Mouse (Mus musculus): ENCODE data around the gene Odf3l2. TPM values are rescaled to one million over a fixed set of nuclear protein-coding genes. Genes with fewer than 3 reads are reported as not detected.

The Odf3l2 gene
- not detected in 2 replicates for total RNA-seq (2015; ENCODE audit: low replicate concordance)
- not detected in 2 replicates for total RNA-seq (2017; ENCODE audit: low replicate concordance)

DNA sequence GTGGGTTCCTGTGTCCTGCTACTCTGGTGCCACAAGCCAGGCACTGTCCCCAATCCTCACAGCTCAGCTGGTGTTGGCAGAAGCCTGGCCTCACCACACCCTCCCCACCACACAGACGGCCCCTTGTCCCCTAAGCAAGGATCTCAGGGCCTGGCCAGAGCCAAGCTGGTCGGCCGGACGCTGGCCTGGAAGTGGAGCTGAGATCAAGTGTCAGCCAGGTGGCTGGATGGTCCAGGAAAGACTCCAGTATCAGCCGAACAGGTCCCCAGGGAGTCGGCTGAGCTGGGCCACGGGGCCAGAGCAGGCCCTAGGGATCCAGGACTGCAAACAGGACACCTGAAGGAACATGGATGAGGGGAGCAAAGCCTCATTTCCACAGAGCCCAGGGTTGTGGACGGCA lies at the start of gene Odf3l2:
Gene Odf3l2, minus strand, starts transcription at position 28 of the 400 bp plus-strand sequence.
- ATAC-seq (replicated peaks; ENCODE audit: low FRiP score, poor library complexity, severe bottlenecking), result no peak

DNA sequence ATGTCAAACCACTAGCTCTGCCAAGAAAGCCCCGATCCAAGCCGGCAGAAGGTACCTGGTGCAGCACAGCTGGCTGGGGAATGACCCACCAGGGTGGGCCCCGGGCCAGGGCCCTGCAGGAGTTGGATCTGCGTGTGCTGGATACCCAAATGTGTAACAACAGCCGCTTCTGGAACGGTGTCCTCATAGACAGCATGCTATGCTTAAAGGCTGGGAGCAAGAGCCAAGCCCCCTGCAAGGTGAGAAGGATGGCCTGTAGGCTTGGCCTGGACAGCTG lies 48.8 kb upstream of the Odf3l2 start:
- no peak for ATAC-seq (replicated peaks; ENCODE audit: low FRiP score, poor library complexity, severe bottlenecking)

DNA sequence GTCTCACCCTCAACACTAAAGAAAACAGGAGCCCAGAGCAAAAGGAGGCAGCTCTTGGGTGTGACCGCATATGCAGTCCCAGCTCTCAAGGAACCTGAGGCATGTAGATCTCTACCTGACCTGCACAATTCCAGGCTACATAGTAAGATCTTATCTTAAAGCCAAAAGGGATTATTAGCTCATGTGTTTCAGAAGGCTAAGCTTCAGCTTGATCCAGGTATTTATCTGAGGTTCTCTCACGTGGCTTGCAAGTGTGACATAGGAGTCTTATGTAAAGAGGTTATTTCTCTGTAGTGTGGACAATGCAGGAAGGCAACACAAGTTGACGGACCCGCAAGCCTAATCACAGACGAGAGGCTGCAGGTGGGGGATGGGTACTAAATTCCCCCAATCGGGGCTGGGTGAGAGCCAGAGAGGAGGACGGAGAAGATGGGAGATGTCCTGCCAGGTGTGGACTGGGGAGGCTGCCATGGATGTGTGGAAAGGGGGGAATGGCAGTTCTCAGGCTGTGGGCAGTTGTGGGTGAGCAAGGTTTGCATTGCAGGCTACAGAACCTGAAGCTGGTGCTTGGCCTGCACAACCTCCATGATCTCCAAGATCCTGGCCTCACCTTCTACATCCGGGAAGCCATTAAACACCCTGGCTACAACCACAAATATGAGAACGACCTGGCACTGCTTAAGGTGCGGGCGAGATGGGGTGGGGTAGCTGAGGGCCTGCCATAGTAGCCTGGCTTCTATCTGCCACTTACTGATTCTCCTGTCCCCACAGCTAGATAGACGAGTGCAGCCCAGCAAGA lies 48.2 kb upstream of the Odf3l2 start:
- ATAC-seq (replicated peaks; ENCODE audit: low FRiP score, poor library complexity, severe bottlenecking), result no peak

DNA sequence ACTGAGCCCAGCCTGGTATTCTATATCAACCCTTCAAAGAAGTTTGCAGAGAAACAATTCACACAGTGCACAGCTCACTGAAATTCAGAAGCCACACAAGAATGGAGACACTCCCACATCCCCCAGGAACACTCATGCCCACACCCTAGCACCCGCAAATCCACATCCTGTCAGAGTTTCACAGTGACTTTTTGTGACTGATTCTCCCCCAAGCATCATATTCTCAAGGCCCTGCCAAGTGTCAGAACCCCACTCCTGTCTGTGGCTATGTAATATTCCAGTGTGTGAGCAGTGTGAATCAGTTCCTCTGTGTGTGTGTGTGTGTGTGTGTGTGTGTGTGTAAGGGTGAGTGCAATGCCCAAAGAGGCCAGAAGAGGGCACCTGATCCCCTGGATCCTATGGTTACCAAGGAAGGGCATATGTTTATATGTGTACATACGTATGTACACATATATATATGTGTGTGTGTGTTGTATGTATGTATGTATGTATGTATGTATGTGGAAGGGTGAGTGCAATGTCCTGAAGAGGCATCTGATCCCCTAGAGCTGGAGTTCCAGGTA lies 46.5 kb upstream of the Odf3l2 start:
- no peak for ATAC-seq (replicated peaks; ENCODE audit: low FRiP score, poor library complexity, severe bottlenecking)

DNA sequence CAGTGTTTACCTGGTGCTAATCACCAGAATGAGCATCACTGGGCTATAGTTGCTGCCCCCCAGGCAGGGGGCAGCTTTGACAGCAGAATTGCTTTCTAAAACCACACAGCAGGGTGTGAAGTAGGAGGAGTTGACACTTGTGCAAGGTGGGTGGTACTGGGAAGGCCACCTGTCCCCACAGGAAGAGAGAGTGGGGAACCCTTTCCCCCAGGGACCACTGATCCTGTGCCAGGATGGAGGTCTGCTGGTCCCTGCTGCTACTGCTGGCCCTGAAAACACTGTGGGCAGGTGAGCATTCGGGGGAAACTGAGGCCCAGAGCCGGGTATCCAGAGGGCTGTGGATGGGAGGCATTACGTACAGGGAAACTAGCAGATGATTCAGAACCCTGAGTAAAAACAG lies 43.6 kb upstream of the Odf3l2 start:
- ATAC-seq (replicated peaks; ENCODE audit: low FRiP score, poor library complexity, severe bottlenecking), result no peak

DNA sequence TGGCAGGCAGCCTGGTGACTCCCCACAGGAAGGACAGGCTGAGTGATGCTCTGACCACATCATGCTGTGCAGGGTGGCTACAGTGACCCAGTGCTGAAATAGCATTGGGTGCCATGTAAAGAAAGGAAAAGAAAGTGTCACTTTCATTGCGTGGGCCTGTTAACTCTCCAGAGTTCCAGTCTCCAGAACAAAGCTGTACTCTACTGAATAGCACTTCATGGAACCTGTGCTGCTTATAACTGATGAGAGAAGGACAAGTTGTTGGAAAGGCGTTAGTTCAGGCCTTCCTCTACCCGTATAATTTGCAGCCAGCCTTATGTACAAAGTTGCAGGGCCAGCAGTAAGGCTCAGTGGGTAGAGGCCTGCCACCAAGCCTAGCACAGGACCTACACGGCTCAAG lies 43.2 kb upstream of the Odf3l2 start, which contains the start of gene Gzmm:
Gene Gzmm, plus strand, starts transcription at position 301 of the 400 bp plus-strand sequence.
- ATAC-seq (replicated peaks; ENCODE audit: low FRiP score, poor library complexity, severe bottlenecking), result no peak

DNA sequence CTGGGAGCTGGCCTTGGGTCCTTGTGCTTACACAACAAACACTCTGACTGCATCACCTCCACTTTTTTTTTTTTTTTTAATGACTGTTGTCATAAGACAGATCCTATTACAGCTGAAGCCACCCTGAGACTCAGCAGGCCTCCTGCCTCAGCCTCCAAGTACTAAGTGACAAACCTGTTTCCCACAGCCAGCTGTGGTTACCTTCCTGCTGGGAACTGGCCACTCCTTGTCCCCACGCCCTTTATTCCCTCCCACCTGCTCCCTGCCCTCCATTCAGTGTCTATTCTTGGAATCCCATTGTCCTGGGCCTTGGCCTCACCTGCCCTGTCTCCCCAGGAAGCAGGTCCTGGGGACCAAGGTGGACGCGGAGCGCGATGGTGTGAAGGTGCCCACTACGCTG lies 42.0 kb upstream of the Odf3l2 start:
- ATAC-seq (replicated peaks; ENCODE audit: low FRiP score, poor library complexity, severe bottlenecking), result no peak

DNA sequence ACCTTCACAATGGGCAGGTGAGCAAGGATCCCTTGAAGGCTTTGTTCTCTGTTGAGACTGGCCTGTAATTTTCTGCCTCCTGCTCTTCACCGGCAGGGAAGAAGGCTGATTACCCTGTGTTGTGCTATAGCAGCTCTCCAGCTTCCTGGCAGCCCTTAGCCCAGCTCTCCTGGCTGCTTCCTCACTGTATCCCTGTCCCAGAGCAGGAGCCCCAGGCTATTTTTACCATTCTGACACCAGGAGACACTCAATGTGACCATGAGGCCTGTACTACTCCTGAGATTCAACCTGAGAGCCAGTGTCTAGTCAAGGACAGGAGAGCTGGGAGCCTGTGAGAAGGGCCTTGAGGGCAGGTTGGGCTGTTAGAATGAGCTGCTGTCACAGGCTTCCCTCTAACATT lies 41.2 kb upstream of the Odf3l2 start:
- no peak for ATAC-seq (replicated peaks; ENCODE audit: low FRiP score, poor library complexity, severe bottlenecking)

DNA sequence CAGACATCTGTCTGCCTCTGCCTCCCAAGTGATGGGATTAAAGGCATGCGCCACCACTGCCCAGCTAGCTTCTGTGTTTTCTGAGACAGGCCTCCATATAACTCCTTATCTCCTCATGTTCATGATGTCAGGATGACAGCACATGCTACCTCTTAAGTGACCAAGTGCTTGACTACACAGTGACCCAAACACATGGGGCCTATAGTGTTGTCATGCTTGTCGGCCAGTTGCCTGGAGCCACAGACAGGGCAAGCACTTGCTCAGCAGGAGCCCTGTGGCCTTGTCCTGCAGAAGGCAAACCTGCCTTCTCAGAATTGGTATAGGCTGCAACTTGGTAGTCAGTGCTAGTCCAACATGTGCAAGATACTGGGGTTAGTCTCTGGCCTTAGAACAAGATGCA lies 40.7 kb upstream of the Odf3l2 start:
- ATAC-seq (replicated peaks; ENCODE audit: low FRiP score, poor library complexity, severe bottlenecking), result no peak

DNA sequence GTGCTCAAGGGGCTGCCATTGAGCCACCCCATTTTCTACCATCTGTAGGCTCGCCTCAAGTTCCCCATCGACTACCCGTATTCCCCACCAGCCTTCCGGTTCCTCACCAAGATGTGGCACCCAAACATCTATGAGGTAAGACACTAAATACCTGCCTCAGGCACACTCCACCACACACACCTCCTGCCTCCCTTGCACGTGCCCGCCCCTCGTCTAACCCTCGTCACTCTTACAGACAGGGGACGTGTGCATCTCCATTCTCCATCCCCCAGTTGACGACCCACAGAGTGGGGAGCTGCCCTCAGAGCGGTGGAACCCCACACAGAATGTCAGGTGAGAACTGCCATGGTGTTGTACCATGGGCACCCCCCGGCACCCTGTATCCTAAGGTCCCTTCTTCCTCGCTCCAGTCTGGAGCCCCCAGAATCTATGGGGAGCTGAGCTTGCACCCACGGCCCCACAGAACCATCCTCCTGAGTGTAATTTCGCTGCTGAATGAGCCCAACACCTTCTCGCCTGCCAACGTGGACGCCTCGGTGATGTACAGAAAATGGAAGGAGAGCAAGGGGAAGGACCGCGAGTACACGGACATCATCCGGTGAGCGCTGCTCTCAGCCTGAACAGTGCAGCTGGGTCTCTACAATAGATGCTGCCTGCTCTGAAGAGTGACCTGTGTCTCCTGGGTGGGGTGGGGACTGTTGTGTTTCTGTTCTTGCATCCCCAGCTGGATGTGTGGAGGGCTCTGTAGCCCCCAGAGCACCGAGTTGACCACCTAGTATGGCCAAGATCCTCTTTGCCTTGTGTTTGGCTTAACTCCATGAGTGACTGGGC lies 39.4 kb upstream of the Odf3l2 start:
- ATAC-seq (replicated peaks; ENCODE audit: low FRiP score, poor library complexity, severe bottlenecking), result no peak

DNA sequence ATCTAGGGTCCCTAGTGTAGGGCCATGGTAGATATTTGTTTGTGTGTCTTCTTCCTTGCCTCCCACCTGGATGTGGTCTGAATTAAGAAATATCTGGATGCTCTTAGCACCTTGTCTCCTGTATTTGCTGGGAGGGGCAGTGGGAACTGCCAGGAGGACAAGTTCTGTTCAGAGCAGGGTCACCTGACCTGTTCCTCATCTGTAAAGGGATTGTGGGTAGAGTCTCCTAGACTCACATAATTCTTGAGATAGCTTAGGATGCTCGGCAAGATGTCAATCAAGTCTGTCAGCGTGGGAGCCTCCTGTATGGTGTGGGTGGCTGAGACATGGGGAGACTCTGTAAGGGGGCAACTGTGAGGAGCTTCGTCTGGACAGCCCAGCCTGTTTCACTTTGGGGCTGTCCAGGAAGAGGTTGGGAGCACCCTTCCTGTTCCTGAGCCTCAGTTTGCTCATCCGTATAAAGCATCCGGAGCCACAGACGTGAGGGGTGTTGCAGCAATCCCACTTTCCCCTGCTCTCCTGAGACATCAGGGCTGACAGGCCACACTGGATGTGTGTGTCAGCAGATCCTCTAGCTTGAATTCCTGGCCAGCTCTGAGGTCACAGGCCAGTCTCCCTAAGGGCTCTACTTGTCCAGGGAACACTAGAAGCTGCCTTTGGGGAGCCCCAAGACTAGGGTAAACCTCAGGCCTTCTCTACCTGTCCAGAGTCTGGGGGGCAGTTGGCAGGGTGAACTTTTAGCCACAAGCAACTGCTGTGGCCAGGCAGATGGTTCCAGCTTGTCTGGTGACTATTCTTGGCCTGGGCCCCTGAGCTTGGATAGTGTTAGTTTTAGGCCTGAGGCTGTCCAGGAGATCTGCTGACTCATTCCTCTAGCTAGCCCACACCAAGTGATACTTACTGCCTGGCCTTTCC lies 38.4 kb upstream of the Odf3l2 start:
- ATAC-seq (replicated peaks; ENCODE audit: low FRiP score, poor library complexity, severe bottlenecking), result no peak

DNA sequence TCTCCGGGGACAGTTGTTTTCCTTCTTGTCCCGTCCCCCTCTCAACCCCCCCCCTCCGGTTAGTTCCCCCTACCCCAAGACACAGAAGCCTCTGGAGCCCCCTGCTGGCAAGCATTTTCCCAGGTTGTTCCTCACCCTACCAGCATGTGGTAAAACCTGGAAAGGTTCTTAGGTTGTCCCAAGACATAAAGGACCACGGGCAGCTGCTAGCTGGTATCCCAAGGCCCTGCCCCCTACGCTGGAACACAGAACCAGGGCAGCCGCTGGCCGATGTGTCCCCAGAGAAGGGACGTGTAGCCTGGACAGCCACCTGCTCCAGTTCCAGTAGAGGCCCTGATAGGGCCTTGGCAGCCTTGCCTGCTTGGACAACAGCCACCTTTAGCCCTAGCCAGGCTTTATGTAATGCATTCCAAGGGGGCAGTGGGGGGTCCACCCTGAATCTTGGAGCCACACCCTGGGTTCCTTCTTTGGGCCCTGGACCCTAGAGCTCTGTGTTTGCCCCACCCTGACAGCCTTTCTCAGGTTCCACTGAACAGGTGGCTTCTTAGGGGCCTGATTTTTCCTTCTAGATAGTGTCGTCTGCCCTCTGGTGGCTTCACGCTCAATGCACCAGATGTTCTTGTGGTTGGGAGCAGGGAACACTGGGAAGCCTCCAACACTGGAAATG lies 37.5 kb upstream of the Odf3l2 start:
- ATAC-seq (replicated peaks; ENCODE audit: low FRiP score, poor library complexity, severe bottlenecking), result peak; percentile 38

DNA sequence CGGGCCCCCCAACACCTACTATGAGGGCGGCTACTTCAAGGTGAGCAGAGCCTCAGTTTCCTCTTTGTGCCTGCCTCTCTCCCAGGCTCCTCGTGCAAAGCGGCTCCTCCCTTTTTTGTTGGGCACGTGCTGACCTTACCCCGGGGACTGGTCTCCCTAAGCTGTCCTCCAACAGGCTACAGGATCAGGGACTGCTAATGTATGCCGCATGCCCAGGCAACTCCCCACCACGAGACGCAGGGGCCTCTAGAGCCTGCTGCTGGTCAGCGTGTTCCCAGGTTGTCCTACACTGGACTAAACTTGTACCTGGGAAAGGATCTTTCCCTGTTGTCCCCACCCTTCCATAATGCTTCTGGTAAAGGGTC lies 37.0 kb upstream of the Odf3l2 start:
- ATAC-seq (replicated peaks; ENCODE audit: low FRiP score, poor library complexity, severe bottlenecking), result no peak

DNA sequence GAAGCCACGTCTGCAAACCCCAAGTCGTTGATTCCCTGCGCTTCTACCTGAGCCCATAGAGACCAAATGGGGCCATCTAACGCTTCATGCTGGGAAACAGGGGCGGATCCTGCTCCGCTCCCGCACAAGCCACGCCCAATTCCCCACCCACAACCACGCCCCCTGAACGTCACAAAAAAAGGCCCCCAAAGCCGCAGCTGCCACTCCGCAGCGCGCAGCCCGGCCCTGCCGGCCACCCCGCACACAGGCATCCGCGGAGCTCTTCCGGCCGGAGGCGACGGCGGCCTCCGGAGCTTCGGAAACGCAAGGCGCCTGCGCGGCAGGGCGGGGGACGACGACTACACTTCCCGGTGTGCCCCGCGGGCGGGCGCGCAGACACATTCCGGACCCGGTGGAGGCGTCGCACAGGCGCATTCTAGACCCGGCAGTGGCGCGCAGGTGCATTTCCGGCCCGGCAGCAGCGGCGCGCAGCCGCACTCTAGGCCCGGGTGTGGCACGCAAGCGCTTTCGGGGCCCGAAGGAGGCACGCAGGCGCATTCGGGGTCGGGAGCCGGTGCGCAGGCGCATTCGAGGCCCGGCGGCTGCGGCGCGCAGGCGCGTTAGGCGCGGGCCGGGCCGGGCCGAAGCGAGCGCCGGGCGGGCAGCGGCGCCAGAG lies 36.2 kb upstream of the Odf3l2 start, which contains the start of gene Cdc34:
Gene Cdc34, plus strand, starts transcription at position 605 of the 655 bp plus-strand sequence.
- peak; percentile 79 for ATAC-seq (replicated peaks; ENCODE audit: low FRiP score, poor library complexity, severe bottlenecking)

DNA sequence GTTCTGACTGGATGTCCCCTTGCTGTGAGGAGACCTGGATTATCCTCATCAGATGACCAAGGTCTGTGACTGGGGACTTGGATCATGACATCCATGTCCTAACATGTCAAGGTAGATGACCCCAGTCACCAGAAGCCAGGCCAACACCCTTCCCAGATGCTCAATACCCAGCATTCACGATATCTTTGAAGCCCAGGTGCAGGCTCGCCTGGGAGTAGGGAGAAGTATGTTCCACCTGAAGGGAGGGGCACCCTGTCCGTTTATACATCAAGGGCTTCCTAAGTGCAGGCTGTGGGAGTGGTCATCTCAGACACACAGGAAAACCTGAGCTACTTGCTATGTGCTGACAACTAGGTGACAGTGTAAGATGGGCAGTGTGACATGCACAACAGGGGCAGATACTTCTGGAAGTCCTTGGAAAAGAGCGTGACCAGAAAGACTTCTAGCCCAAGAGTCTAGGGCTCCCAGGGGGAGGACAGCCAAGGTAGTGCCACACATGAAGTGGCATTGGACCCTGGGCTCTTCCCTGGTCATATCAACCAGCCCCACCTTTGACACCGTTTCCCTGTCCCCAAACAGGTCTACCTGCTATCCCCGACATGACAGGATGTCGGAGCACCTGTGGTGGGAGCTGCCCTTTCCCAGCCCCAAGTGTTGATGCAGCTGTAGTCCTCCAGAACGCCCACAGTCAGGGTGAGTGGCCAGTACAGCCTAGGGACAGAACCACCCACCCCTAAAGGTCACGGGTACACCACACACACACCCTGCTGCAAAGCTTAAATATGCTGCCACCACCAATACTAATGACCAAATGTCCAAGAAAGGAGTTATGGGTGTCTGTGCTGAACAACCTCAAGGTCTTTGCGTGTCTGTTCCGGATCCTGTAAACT lies 35.3 kb upstream of the Odf3l2 start:
- peak; percentile 16 for ATAC-seq (replicated peaks; ENCODE audit: low FRiP score, poor library complexity, severe bottlenecking)

DNA sequence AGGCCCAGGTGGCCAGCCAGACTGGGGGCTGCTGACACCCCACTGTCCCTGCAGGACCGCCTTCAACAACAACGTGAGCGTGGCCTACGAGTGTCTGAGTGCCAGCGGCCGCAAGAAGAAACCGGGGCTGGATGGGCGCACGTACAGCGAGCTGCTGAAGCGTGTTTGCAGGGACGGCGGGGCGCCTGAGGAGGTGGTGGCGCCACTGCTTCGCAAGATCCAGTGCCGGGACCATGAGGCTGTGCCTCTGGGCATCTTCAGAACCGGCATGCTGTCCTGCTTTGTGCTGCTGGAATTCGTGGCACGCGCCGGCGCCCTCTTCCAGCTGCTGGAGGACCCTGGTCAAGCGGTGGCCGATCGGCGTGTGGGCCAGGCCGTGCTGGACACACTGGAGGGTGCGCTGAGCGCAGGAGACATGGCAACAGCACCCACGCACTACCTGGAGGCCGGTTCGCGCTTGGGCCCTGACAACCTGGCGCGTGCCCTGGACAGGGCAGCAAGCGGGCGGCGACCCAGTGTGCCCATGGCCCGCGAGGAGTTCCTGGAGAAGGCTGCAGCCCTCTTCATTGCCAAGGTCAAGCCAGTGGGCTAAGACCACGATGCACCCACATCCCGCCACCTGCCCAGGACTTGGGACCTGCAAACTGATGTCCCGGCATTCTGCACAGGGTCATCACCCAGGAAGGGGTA lies 30.0 kb upstream of the Odf3l2 start:
- no peak for ATAC-seq (replicated peaks; ENCODE audit: low FRiP score, poor library complexity, severe bottlenecking)

DNA sequence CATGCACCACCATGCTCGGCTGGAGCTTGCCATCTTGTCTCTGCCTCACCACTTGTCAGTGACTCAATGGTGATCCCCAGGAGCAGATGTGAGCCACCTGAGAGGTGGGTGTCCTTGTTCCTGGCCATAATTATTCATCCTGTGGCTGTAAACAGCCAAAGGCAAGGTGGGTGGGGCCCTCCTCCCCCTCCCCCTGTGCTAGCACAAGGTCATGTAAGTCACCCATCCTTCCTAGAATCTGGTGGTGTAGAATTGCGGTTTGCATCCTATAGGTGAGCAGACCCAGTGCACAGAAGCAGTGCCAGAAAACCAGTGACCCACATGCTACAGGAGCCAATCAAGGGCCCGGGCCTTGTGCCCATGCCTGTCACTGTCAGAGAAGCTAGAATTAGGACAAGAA lies 27.5 kb upstream of the Odf3l2 start:
- no peak for ATAC-seq (replicated peaks; ENCODE audit: low FRiP score, poor library complexity, severe bottlenecking)
